Mouse (Mus musculus) heart, adult 2 months (tissue): ENCODE data around the gene Cops7b.

ENCODE experiments used
- CTCF ChIP-seq: fragments of 200-600 bp; IDR thresholded peaks from 2 replicates; pipeline ENCODE4 v1.8.1; 2022; ENCODE audit warnings: antibody characterized with exemption, mild to moderate bottlenecking, moderate library complexity
- EP300 ChIP-seq: fragments of 200-500 bp; IDR thresholded peaks from 2 replicates; pipeline ENCODE4 v1.6.1; 2011; ENCODE audit warnings: low read depth, low read length, control low read depth; ENCODE audit not compliant: insufficient read depth
- POLR2A ChIP-seq: fragments of 200-500 bp; IDR thresholded peaks from 2 replicates; pipeline ENCODE4 v1.6.1; 2011; ENCODE audit warnings: mild to moderate bottlenecking, low read depth, low read length, control low read depth; ENCODE audit not compliant: insufficient read depth

DNA sequence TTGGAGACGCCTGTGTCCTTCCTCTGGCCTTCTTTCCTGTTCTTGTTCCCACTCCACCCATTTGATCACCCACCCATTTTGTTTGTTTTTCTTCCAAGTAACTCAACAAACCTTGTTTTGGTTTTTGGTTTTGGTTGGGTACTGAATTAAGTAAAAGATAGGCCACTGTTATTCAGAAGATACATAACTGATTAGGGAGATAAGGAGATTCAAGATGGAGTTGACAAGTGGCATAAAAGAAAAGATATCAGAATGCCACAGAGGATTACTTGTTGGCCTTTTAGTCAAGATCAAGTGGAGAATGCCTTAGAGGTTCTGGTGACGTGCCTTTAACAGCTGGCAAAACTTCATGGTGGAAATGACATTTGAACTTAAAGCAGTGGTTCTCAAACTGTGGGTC lies 1.0 kb downstream of the Cops7b start:
- TF ChIP-seq CTCF (no peak), POLR2A (no peak), EP300 (no peak)
